Mouse (Mus musculus): ENCODE data around the gene Kansl3.

The Kansl3 gene

GRCm38 (mm10) chr1:36293470-36293869 lies 75.5 kb downstream of the Kansl3 start:
- no peak for DNase-seq (ENCODE audit: low read depth, low spot score)

Measured in 3T3-L1 (cell line).